Comparison of ENCODE assay signal across 8 mouse cellular contexts in the genomic region with DNA sequence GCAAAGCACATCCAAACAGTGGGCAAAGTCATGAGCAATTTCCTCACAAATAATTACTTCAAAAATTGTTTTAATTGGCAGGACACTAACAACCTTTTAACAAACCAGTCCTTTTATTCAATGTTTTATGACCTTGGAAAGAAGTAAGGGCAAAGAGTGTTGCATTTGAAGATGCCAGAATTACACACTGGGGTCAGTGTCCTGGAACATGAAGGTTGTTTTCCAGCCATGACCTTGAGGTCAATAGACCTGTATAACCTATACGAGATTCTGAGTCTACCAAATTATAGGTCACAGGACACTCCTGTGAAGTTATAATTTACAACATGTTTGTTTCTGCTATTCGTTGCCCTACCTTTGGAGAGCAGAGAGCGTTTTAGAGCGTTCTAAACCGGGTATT. TPM values are rescaled to one million over a fixed set of nuclear protein-coding genes. Genes with fewer than 3 reads are reported as not detected.
A peak's percentile ranks its signal among the peaks of the same experiment; 100 is the strongest.
DNase-seq lines count a peak whose midpoint lies in the region; ATAC-seq and TF ChIP-seq lines count a peak whose summit lies in the region.

No protein-coding gene starts in this region.

- no peaks in the 10 kb centered on the region; the same call in none of the 2 replicates for H3K36me3 ChIP-seq in kidney, adult 2 months (ENCODE audit: control insufficient read depth, insufficient read depth, low read length)
- H3K36me3 ChIP-seq in embryonic facial prominence, embryonic 13.5 days, result peaks cover 15% of the 10 kb centered on the region
- H3K36me3 ChIP-seq in hindbrain, embryonic 16.5 days (ENCODE audit: control insufficient read depth, insufficient read depth, low read length), result no peaks in the 10 kb centered on the region; the same call in 1 of the 2 replicates
- H3K36me3 ChIP-seq in midbrain, embryonic 10.5 days, result peaks cover 24% of the 10 kb centered on the region

- TF ChIP-seq POLR2A in kidney, adult 2 months (IDR thresholded peaks at IDR 0.05; ENCODE audit: low read depth, low read length), result no peak

- H3K9ac ChIP-seq in embryonic facial prominence, embryonic 13.5 days, result no peak overlapping the region
- no peak overlapping the region for H3K9ac ChIP-seq in hindbrain, embryonic 16.5 days (ENCODE audit: low read depth, low read length)

- no peak for TF ChIP-seq CTCF in kidney, adult 2 months (conservative IDR thresholded peaks at IDR 0.05; ENCODE audit: insufficient read depth, insufficient read length, low read depth, low read length)

- 24% methylated on average over 5 of the region's 5 CpGs for WGBS in kidney, adult 2 months
- 37% methylated on average over 5 of the region's 5 CpGs for WGBS in embryonic facial prominence, embryonic 13.5 days
- WGBS in hindbrain, embryonic 16.5 days, result 71% methylated on average over 5 of the region's 5 CpGs
- 82% methylated on average over 5 of the region's 5 CpGs for WGBS in midbrain, embryonic 10.5 days

- H3K4me1 ChIP-seq in kidney, adult 2 months (ENCODE audit: control insufficient read depth, insufficient read depth, low read length), result peaks cover 7% of the 10 kb centered on the region; the same call in 1 of the 2 replicates
- H3K4me1 ChIP-seq in embryonic facial prominence, embryonic 13.5 days, result peaks cover 16% of the 10 kb centered on the region
- peaks cover 19% of the 10 kb centered on the region for H3K4me1 ChIP-seq in hindbrain, embryonic 16.5 days (ENCODE audit: control insufficient read depth, insufficient read depth, low read depth, low read length)
- H3K4me1 ChIP-seq in midbrain, embryonic 10.5 days, result peaks cover 33% of the 10 kb centered on the region

- DNase-seq in kidney, adult 2 months, result peak; percentile 29
- no peak for DNase-seq in kidney, postnatal 4 days
- DNase-seq in midbrain, embryonic 10.5 days (ENCODE audit: low spot score), result no peak
- DNase-seq in frontal cortex, postnatal 10 days (ENCODE audit: low spot score in 2 of 2), result no peak
- DNase-seq in spleen, postnatal 14 days (ENCODE audit: low spot score in 2 of 2), result no peak

- no peaks in the 10 kb centered on the region for H3K27me3 ChIP-seq in kidney, adult 2 months (replicated peaks; ENCODE audit: control insufficient read depth, insufficient read depth, low read length)
- no peaks in the 10 kb centered on the region for H3K27me3 ChIP-seq in embryonic facial prominence, embryonic 13.5 days
- H3K27me3 ChIP-seq in hindbrain, embryonic 16.5 days (replicated peaks; ENCODE audit: control insufficient read depth, insufficient read depth, low read length), result no peaks in the 10 kb centered on the region
- H3K27me3 ChIP-seq in midbrain, embryonic 10.5 days (ENCODE audit: low read depth, poor library complexity, severe bottlenecking), result no peaks in the 10 kb centered on the region

- no peak overlapping the region for H3K4me3 ChIP-seq in kidney, adult 2 months (ENCODE audit: insufficient read depth, low read depth, low read length)
- peak overlapping the region; percentile 79 for H3K4me3 ChIP-seq in embryonic facial prominence, embryonic 13.5 days
- H3K4me3 ChIP-seq in hindbrain, embryonic 16.5 days (ENCODE audit: low read length), result 0 out of 2 replicates have a peak overlapping the region, but pooled peaks have one; percentile 76
- H3K4me3 ChIP-seq in midbrain, embryonic 10.5 days, result peak overlapping the region; percentile 96

- H3K4me2 ChIP-seq in embryonic facial prominence, embryonic 13.5 days, result peak overlapping the region; percentile 88
- H3K4me2 ChIP-seq in hindbrain, embryonic 16.5 days (ENCODE audit: low read length), result peak overlapping the region; percentile 72

- no peaks in the 10 kb centered on the region for H3K9me3 ChIP-seq in embryonic facial prominence, embryonic 13.5 days
- H3K9me3 ChIP-seq in hindbrain, embryonic 16.5 days (ENCODE audit: control insufficient read depth, low read length), result no peaks in the 10 kb centered on the region
- no peaks in the 10 kb centered on the region for H3K9me3 ChIP-seq in midbrain, embryonic 10.5 days (replicated peaks)

- ATAC-seq in embryonic facial prominence, embryonic 13.5 days (ENCODE audit: insufficient number of reproducible peaks, insufficient read depth, low FRiP score, low TSS enrichment, low read depth), result no peak
- ATAC-seq in hindbrain, embryonic 16.5 days, result no peak
- no peak for ATAC-seq in CD4-positive, CD25-positive, alpha-beta regulatory T cell, adult 4 months

- no peak overlapping the region for H3K27ac ChIP-seq in kidney, adult 2 months (ENCODE audit: insufficient read depth, low read depth, low read length)
- no peak overlapping the region for H3K27ac ChIP-seq in embryonic facial prominence, embryonic 13.5 days
- H3K27ac ChIP-seq in hindbrain, embryonic 16.5 days (ENCODE audit: low read depth, low read length), result no peak overlapping the region
- no peak overlapping the region for H3K27ac ChIP-seq in midbrain, embryonic 10.5 days (replicated peaks)

RNA-seq across cellular contexts. Expression of a gene that starts 1.4 kb away (rescaled TPM):
- polyA plus RNA-seq in kidney, adult 2 months (2012; rRNA removed), result 14.0 and 14.7 TPM in 2 replicates
- polyA plus RNA-seq in embryonic facial prominence, embryonic 13.5 days (2015; fragmentation: Nextera tagmentation; extraction: Ambion mirVana), result 30.4 TPM in 2 replicates
- polyA plus RNA-seq in hindbrain, embryonic 16.5 days (2015; fragmentation: Nextera tagmentation; extraction: Ambion mirVana), result 53.2 and 55.6 TPM in 2 replicates
- polyA plus RNA-seq in midbrain, embryonic 10.5 days (2016; fragmentation: Nextera tagmentation; extraction: Ambion mirVana), result 53.7 and 55.6 TPM in 2 replicates
- polyA plus RNA-seq in CD4-positive, CD25-positive, alpha-beta regulatory T cell, adult 4 months (2017; shearing (Covaris generic)), result 100 to 1,000 TPM in 1 of 2 experiments, 10 to 100 TPM in 1; 94.7 to 130 TPM
